Mouse (Mus musculus): ENCODE measurements around the gene Fam172a.

The Fam172a gene

GRCm38 (mm10) chr13:77977121-77977520, 275.3 kb downstream of the Fam172a start:
- DNase-seq, result no peak

DNA sequence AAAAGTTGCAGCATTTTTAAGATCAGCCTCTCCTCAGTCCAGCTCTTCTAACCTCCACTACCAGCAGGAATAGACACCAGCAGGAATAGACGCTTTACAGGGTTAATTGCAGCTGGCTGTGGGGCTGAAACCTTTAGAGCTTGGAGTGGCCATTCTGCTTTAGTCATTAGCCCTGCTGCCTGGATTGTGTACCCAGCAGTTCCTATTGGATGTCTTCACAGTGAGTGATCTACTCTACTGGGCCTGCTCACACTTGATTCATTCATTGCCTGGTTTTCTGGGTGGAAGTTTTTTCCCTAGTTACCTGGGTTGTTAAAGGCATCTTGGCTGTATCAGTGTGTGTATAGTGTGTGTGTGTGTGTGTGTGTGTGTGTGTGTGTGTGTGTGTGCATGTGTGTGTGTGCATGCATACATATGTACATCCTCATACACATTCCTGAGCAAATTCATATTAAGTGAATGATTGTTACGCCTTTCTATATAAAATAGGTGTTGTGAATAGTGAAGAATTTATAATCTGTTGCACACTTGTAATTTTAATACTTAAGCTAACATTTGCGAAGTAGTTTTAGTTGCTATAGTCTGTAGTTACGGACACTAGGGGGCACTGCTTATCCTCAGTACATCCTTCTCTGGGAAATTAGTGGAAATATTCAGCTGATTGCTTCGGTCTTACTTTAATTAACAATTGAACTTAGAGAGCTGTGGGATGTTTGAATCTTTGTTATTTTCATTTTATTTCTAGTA, 280.4 kb downstream of the Fam172a start:
- DNase-seq, result no peak

GRCm38 (mm10) chr13:77982852-77983202, 281.0 kb downstream of the Fam172a start:
- no peak for DNase-seq

- peak; percentile 29 for DNase-seq
Observed at GRCm38 (mm10) chr13:77991189-77991886, 289.5 kb downstream of the Fam172a start.

DNA sequence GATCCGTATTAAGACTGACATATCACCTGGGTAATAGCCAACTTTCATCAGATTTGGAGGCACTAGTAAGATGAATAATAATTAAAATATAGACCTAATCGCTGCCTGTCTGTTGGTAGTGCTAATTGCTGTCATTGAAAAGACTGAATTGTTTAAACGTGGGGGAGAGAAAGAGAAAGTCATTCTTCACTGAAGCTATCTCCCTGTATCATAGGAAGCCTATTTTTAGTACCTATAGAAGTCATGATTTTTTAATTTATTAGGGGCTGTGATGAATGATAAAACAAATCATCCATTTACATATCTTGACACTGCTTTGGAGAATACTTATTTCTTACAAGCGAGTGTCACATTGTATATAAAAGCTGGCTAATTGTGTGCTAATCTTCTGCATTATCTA, 302.8 kb downstream of the Fam172a start:
- no peak for DNase-seq

DNA sequence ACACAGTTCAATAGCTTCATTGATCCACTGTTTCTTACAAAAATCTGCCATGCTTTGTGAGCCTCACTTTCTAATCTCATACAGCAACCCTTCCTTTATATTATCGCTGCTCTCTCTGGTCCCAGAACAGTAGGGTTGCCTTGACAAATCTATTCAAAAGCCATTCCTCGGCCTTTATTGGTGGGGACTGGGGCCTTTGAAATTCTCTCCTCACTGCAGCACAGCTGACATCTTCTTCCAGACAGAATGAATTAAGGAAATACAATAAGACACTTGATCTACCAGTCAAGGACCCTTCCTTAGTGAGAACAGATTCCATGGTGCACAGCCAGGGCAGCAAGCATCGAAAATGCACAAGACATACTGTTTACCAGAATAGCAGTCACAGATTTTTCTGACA, 303.5 kb downstream of the Fam172a start:
- peak; percentile 18 for DNase-seq

GRCm38 (mm10) chr13:78010176-78010575, 308.3 kb downstream of the Fam172a start:
- DNase-seq, result peak; percentile 64

GRCm38 (mm10) chr13:78024683-78025294, 323.0 kb downstream of the Fam172a start, which contains the start of gene Pou5f2:
Gene Pou5f2, plus strand, starts transcription at chr13:78024902.
- no peak for DNase-seq

GRCm38 (mm10) chr13:78032821-78033220, 331.0 kb downstream of the Fam172a start:
- no peak for DNase-seq

- DNase-seq, result no peak
Observed at GRCm38 (mm10) chr13:78037203-78037602, 335.4 kb downstream of the Fam172a start.

- DNase-seq, result no peak
Observed at GRCm38 (mm10) chr13:78043203-78043602, 341.4 kb downstream of the Fam172a start.

GRCm38 (mm10) chr13:78045116-78045515, 343.3 kb downstream of the Fam172a start:
- no peak for DNase-seq

DNA sequence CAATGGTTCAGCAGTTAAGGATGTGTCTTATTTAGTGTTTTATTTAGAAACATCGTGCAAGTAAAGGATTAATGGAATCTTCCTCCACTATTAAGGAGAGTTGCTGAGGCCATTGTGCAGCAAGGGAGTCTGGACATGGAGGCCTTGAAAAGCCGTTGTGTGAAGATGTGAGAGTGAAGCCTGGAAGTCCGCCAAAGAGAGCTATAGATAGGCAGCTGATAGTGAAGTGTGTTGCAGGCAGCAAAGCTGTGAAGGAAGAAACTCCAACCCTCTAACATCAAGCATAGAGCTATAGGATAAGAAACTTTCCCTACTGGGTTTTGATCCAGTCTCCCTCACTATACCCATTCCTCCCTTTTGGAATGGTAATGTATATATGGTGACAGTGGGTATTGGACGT, 385.9 kb downstream of the Fam172a start:
- no peak for DNase-seq

GRCm38 (mm10) chr13:78090701-78091100, 388.9 kb downstream of the Fam172a start:
- no peak for DNase-seq

GRCm38 (mm10) chr13:78091949-78092348, 390.1 kb downstream of the Fam172a start:
- no peak for DNase-seq

DNA sequence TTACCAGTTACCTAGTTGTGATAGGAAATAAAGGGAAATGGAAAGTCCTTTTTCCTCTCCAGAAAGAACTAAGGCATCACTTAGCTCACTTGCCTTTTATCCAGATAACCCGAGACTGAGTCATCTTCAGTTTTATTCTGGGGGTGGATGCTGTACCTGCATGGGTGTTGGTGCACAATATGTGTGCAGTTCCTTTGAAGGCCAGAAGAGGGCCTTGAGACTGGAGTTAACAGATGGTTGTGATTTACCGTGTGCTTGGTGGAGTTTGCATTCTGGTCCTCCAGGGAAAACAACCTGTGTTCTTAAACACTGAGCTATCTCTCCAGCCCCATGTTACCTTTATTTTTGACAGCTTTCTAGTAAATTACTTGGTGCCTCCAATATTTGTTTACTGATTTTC, 392.5 kb downstream of the Fam172a start:
- DNase-seq, result no peak

- DNase-seq, result no peak
Observed at GRCm38 (mm10) chr13:78095071-78095973, 393.5 kb downstream of the Fam172a start.

- DNase-seq, result no peak
Observed at GRCm38 (mm10) chr13:78098858-78099445, 397.1 kb downstream of the Fam172a start.

DNA sequence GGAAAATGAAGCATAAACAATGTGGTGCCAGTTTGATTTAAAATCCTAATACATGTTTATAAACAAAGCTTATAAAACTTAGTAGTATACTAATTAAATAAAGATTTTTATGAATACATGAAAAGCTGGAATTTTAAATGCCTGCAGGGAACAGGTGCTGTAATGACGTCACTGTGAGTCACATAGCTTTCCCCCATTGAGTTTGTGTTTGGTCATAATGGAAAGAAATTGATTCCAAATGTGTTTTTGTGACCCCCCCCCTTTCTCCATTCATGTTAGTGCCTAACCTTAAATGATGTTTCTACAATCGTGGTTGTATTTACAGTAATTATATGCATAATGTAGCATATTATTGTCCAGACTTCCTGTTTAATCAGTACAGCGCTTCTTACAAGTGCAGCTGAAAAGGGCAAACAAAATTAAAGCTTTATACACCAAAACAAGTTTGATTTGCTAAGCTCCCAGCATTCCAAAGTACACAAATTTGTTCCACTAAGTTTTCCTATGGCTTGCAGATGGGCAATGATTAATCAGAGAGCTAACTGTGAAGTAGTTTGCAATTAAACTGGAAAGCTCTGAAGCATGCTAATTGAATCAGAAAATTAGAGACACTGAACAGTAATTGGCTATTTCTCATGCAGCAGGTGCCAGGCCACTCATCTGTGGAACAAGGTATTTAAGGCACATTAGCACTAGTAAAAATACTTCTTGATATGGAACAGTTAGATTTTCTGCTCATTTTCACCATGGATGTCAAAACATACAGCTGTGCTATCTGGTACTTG, 398.1 kb downstream of the Fam172a start:
- no peak for DNase-seq

DNA sequence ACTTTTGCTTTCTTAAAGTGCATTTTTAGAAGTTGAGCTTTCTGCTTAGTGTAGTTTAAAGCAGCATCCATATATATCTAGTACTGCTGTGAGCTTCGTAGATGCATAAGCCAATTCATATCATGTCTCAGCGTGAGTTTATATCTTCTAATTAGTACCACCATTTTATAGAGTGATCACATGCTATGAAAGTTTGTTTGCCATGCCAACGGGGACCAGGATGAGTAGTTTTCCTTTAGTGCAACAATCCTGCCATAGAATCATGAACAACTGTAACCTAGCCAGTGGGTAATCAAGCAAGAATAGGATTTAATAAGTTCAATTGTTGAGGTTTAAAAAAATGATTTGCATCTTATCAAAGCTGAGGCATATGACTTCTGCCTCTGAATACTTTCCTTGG, 398.8 kb downstream of the Fam172a start:
- DNase-seq, result no peak

GRCm38 (mm10) chr13:78102337-78102736, 400.5 kb downstream of the Fam172a start:
- no peak for DNase-seq

GRCm38 (mm10) chr13:78104851-78105250, 403.0 kb downstream of the Fam172a start:
- no peak for DNase-seq
